Mouse (Mus musculus) NIH3T3 (cell line): ENCODE results near the gene Phf20.
"Not testable (repeated sequence)": the region's sequence is repeated elsewhere in the genome, so short reads cannot be mapped to it uniquely, and the experiment has no call there.

ENCODE experiments used
- DNase-seq: peaks from one replicate; pipeline ENCODE4 v3.0.0-alpha.2; 2012; ENCODE audit warnings: low read depth

Gene Phf20

GRCm38 (mm10) chr2:156196302-156197128 is at the start of gene Phf20:
Gene Phf20, plus strand, starts transcription at chr2:156196466.
- DNase-seq: peak; percentile 98

DNA sequence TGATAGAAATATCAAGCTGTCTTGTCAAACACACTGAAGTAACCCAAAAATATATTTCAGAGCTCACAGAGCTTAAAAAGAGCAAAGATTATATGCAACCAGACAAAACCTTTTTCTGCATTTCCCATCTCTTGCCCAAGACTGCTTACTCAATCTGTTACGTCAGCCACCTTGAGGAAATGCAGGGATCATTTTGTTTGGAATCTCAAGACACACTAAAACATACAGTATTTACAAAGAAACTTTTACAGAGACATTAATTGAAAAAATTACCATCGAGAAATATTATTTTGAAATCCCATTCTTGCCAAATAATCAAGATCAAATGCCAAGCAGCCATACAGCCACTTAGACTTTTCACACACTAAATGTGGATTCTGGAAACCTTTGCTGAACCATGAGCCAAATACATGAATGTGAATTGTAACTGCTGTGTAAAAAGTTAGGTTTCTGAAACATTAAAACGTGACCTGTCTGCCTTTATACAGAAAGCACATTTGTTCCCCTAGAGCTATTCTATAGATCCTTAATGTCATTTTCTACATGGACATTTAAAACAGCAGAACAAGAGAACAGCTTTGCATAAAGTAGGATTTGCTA is 48.9 kb upstream of the Phf20 start:
- DNase-seq: peak; percentile 42

DNA sequence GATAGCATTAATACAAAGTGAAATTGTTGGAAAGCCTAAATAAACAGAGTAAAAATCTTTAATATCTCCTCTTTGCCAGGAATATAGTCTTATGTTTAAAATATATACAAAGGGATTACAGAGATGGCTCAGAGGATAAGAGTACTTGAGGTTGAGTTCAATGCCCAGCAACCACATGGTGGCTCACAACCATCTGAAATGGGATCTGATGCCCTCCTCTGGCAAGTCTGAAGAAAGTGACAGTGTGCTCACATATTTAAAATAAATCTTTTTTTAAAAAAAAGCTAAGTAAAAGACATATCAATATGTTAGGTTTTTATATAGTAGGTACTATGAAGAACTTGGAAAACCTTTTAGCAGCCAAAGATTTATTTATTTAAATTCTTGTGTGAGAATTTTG is 44.7 kb upstream of the Phf20 start:
- DNase-seq: peak; percentile 35

DNA sequence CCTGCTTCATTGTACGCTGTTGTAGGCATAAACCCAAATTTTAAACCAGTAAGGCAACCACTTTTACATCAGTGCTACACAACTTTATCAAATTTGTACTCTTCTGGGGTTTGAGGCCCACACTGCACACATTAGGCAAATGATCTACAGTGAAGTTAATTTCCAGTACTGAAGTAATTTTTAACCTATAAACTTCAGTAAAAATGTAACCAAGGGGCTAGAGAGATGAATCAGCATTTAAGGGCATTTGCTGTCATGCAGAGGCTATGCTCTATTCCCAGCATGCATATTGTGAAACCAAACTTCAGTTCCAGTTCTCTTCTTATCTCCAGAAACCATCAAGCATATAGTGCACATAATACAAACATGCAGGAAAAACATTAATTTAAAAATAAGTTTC is 30.8 kb upstream of the Phf20 start:
- DNase-seq: peak; percentile 43

DNA sequence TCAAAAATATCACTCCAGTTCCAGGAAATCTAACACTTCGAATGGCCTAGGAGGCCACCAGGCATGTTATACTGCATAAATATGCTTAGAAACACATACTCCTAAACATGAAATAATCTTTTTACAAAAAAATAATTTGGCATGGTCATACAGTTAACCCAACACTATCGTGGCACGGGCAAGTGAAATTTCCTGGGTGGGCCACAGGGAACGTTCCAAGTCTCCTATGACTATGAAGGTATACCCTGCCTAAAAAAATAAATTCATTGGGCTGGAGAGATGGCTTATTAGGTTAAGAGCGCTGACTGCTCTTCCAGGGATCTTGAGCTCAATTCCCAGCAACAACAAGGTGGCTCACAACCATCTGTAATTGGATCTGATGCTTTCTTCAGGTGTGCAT is 29.7 kb upstream of the Phf20 start:
- no peak for DNase-seq

DNA sequence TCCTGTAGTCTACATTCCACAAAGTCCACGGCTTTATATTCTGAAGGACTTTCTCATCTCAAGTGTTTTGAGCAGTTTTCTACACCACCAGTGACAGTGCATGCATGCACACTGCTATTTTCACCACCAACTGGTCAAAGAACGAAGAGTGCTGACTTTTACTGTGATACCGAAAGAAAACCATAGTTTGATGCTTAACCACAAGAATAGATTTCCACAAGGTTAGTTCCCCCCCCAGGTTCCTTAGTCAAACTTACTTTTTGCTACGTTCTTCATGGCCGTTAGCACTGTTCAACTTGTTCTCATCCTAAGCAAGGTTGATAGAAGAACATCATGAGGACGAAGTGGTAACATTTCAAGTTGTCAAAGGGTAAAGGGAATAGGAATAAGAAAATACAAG is 19.2 kb upstream of the Phf20 start:
- no peak for DNase-seq

- no peak for DNase-seq
Observed at GRCm38 (mm10) chr2:156177651-156178050, 18.6 kb upstream of the Phf20 start.

- peak; percentile 90 for DNase-seq
Observed at GRCm38 (mm10) chr2:156179046-156179795, 17.0 kb upstream of the Phf20 start.

GRCm38 (mm10) chr2:156179796-156180093 is 16.5 kb upstream of the Phf20 start:
- DNase-seq: no peak

GRCm38 (mm10) chr2:156180094-156180821 is 16.0 kb upstream of the Phf20 start, which contains the start of gene Rbm39:
Gene Rbm39, minus strand, starts transcription at chr2:156180238.
- DNase-seq: peak; percentile 100

GRCm38 (mm10) chr2:156180824-156181590 is 15.3 kb upstream of the Phf20 start:
- DNase-seq: no peak

- DNase-seq: no peak
Observed at GRCm38 (mm10) chr2:156181592-156181991, 14.7 kb upstream of the Phf20 start.

GRCm38 (mm10) chr2:156189241-156189640 is 7.0 kb upstream of the Phf20 start:
- not testable (repeated sequence) for DNase-seq

- DNase-seq: no peak
Observed at GRCm38 (mm10) chr2:156190004-156190896, 6.0 kb upstream of the Phf20 start.

DNA sequence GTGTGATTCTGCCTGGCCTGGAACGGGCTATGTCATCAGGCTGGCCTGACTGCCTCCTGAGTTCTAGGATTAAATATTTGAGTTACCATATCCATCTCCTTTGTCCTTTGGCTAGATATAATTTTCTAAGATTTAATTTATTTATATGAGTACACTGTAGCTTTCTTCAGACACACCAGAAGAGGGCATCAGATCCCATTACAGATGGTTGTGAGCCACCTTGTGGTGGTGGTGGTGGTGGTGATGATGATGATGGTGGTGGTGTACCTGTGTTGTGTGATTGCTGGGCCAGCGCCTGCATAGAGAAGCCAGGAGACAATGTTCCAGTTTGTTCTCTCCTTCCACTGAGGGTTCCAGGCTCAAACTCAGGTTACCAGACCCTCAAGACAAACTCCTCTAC is 4.7 kb upstream of the Phf20 start:
- DNase-seq: no peak

DNA sequence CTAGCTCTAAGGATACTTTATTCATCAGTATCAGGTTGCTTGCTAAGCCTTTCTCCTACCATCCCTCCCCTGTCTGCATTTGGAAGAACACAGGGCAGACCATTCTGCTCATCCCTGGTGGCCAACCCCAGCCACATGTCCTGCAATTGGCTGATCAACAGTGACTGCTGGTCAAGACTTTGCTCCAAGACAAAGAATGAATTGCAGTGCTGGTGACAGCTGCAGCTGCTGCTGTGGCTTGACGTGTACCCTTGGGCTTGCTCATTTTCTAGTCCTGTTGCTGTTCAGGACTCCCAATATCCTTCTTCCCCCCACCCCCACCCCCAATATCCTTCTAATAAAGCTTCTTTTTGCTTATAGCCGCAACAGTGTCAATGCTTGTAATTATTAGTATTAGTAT is 4.2 kb upstream of the Phf20 start:
- DNase-seq: no peak

- no peak for DNase-seq
Observed at GRCm38 (mm10) chr2:156193066-156193862, 3.0 kb upstream of the Phf20 start.

DNA sequence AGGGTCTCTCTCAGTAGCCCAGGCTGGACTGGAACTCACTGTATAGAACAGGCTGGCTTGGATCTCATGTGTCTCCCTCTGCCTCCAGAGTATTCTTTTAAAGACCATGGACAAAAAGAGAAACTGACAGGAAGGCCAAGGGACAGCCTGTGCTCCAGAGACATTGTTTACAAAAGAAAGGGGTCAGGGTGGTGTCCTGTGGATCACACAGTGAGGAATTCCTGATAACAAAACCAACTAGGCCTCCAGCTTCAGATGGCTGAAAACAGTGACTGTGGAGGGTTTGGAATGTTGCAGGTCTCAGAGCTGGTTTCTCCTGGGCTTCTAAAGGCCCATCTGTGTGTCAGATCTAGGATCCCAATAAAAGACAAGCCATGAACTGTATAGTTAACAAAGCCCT is 1.7 kb upstream of the Phf20 start:
- DNase-seq: no peak

- no peak for DNase-seq
Observed at GRCm38 (mm10) chr2:156197129-156197911, 1.1 kb downstream of the Phf20 start.
